16 mouse cellular contexts compared by ENCODE assay signal in the genomic region with DNA sequence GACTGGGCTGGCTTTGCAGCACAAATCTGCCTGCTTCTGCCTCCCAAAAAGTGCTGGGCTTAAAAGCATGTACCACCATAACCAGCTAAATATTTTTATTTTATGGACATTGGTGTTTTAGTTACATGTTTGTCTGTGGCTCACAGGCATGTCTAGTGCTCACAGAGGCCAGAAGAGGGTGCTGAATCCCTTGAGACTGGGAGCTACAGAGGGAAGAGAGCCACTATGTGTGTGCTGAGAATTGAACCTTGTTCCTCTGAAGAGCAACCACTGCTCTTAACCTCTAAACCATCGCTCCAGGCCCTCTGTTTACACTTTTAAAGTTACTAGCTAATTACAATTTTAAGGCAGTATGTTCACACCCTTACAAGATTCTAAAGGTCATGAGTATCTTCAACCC. TPM values are rescaled to one million over a fixed set of nuclear protein-coding genes. Genes with fewer than 3 reads are reported as not detected.
DNase-seq lines count a peak whose midpoint lies in the region; ATAC-seq and TF ChIP-seq lines count a peak whose summit lies in the region.
"Had no signal": no experiment of that assay in that cellular context is flagged by ENCODE, and none has a peak within 500 bp of the region (broad histone marks: within the 10 kb centered on the region; RNA-seq: fewer than 3 reads in every experiment).

No protein-coding gene starts in this region.

- H3K27ac ChIP-seq in kidney, postnatal 0 days = no peak overlapping the region
- H3K27ac ChIP-seq in bone marrow, adult 2 months (ENCODE audit: control insufficient read depth, insufficient read depth, low read depth, low read length, poor library complexity) = no peak overlapping the region
- H3K27ac ChIP-seq: embryonic facial prominence, embryonic 12.5 days; hindbrain, embryonic 10.5 days; limb, embryonic 13.5 days; lung, embryonic 15.5 days had no signal

- H3K9ac ChIP-seq in kidney, postnatal 0 days (ENCODE audit: low read depth, low read length) = no peak overlapping the region
- H3K9ac ChIP-seq: embryonic facial prominence, embryonic 12.5 days; limb, embryonic 13.5 days; lung, embryonic 15.5 days had no signal

- H3K4me3 ChIP-seq in kidney, postnatal 0 days (replicated peaks; ENCODE audit: low read depth, low read length) = no peak overlapping the region
- H3K4me3 ChIP-seq in bone marrow, adult 2 months (replicated peaks; ENCODE audit: control insufficient read depth, low read depth, low read length) = no peak overlapping the region
- H3K4me3 ChIP-seq: embryonic facial prominence, embryonic 12.5 days; hindbrain, embryonic 10.5 days; limb, embryonic 13.5 days; lung, embryonic 15.5 days had no signal

- no peak for ATAC-seq in kidney, postnatal 0 days (replicated peaks; ENCODE audit: low FRiP score, low read depth)
- ATAC-seq: forebrain, embryonic 16.5 days; inflammation-experienced regulatory T-cells, adult 6 months had no signal

- no peaks in the 10 kb centered on the region for H3K36me3 ChIP-seq in kidney, postnatal 0 days (ENCODE audit: insufficient read depth, low read length)
- H3K36me3 ChIP-seq: embryonic facial prominence, embryonic 12.5 days; hindbrain, embryonic 10.5 days; limb, embryonic 13.5 days; lung, embryonic 15.5 days had no signal

- WGBS in kidney, postnatal 0 days = 91% methylated on average over 1 of the region's 1 CpGs
- 84% methylated on average over 1 of the region's 1 CpGs for WGBS in bone marrow, adult 2 months

- TF ChIP-seq POLR2A in bone marrow, adult 2 months (IDR thresholded peaks at IDR 0.05; ENCODE audit: borderline replicate concordance, control insufficient read depth, low read depth, low read length) = no peak

- peak; percentile 37 for TF ChIP-seq CTCF in kidney, postnatal 0 days (IDR thresholded peaks at IDR 0.05; ENCODE audit: low read depth)
- peak; percentile 11; the same call in 1 of the 2 replicates for TF ChIP-seq CTCF in bone marrow, adult 2 months (IDR thresholded peaks at IDR 0.05; ENCODE audit: control insufficient read depth, insufficient read depth, low read length)

- no peaks in the 10 kb centered on the region for H3K4me1 ChIP-seq in kidney, postnatal 0 days (replicated peaks; ENCODE audit: insufficient read depth, low read length)
- H3K4me1 ChIP-seq in bone marrow, adult 2 months (ENCODE audit: control insufficient read depth, insufficient read depth, low read length) = no peaks in the 10 kb centered on the region; the same call in 1 of the 2 replicates
- H3K4me1 ChIP-seq: embryonic facial prominence, embryonic 12.5 days; limb, embryonic 13.5 days; lung, embryonic 15.5 days had no signal

- no peak overlapping the region for H3K4me2 ChIP-seq in kidney, postnatal 0 days (ENCODE audit: low read length)
- H3K4me2 ChIP-seq: embryonic facial prominence, embryonic 12.5 days; limb, embryonic 13.5 days; lung, embryonic 15.5 days had no signal

- H3K27me3 ChIP-seq in kidney, postnatal 0 days (ENCODE audit: insufficient read depth, low read length) = no peaks in the 10 kb centered on the region

- no peak for DNase-seq in kidney, postnatal 0 days (ENCODE audit: low spot score)
- no peak for DNase-seq in kidney, adult 8-10 months
- DNase-seq in 3T3-L1 (ENCODE audit: low read depth, low spot score) = peak; percentile 35
- DNase-seq in CD4-positive helper T cell, adult 2 months (ENCODE audit: low read depth, low spot score) = peak; percentile 11
- no peak for DNase-seq in cerebellum, adult 11-12 months
- no peak for DNase-seq in urinary bladder, postnatal 10 days (ENCODE audit: low spot score)
- DNase-seq: kidney, postnatal 10 days; midbrain, embryonic 14.5 days; thymus, adult 18-20 months had no signal

- no peaks in the 10 kb centered on the region for H3K9me3 ChIP-seq in kidney, postnatal 0 days (replicated peaks; ENCODE audit: low read length)
- H3K9me3 ChIP-seq: embryonic facial prominence, embryonic 12.5 days; hindbrain, embryonic 10.5 days; limb, embryonic 13.5 days; lung, embryonic 15.5 days had no signal

RNA-seq across cellular contexts. Expression of a gene that starts 2.7 kb away (rescaled TPM):
- 31.1 and 32.3 TPM in 2 replicates for polyA plus RNA-seq in kidney, postnatal 0 days (2015; fragmentation: Nextera tagmentation; extraction: Ambion mirVana)
- polyA plus RNA-seq in bone marrow, adult 2 months (2011; ENCODE audit: insufficient read depth, insufficient read length, low replicate concordance, missing spikeins) = 7.6 and 12.0 TPM in 2 replicates

Comparison
In these comparisons a context has a peak if more than half of its experiments do, and no peak if none do; other contexts are left out.
1. DNase-seq: peak in 3T3-L1 (single experiment) and CD4-positive helper T cell, adult 2 months (single experiment); none in kidney, postnatal 0 days (single experiment), kidney, adult 8-10 months (0 of 2), cerebellum, adult 11-12 months (single experiment) and urinary bladder, postnatal 10 days (single experiment).